Mouse (Mus musculus) spleen, embryonic (tissue): ENCODE results near the gene Zbtb32.

Experiments used
- CTCF ChIA-PET: fragments of 350-600 bp; sonication (Branson Sonifier 250); formaldehyde crosslinking; loops from one replicate; lab custom pipeline; 2022; lab: Charles Lee

Zbtb32 gene

GRCm38 (mm10) chr7:30604424-30604823, 5.7 kb upstream of the Zbtb32 start:
- CTCF ChIA-PET = interaction anchor here (0.6 kb wide), 1 partner anchor 10 kb away, joined by 7 read pairs; no protein-coding TSS in a partner anchor

GRCm38 (mm10) chr7:30602583-30602982, 3.9 kb upstream of the Zbtb32 start:
- CTCF ChIA-PET = no interaction called here

GRCm38 (mm10) chr7:30600651-30601050, 1.9 kb upstream of the Zbtb32 start:
- CTCF ChIA-PET = no interaction called here

GRCm38 (mm10) chr7:30599933-30600353, 1.2 kb upstream of the Zbtb32 start:
- CTCF ChIA-PET = no interaction called here

GRCm38 (mm10) chr7:30596811-30597210, 1.9 kb downstream of the Zbtb32 start:
- CTCF ChIA-PET = interaction anchor here (0.7 kb wide), 1 partner anchor 29 kb away, joined by 3 read pairs; the partner anchor contains the start of gene Cox6b1

GRCm38 (mm10) chr7:30596093-30596492, 2.6 kb downstream of the Zbtb32 start:
- CTCF ChIA-PET = interaction anchor here (0.7 kb wide), 1 partner anchor 30 kb away, joined by 3 read pairs; the partner anchor contains the start of gene Cox6b1

- CTCF ChIA-PET = interaction anchor here (1.0 kb wide), 1 partner anchor 20 kb away, joined by 4 read pairs; no protein-coding TSS in a partner anchor
These were observed 4.1 kb downstream of the Zbtb32 start for GRCm38 (mm10) chr7:30594510-30595024.

- CTCF ChIA-PET = interaction anchor here (1.0 kb wide), 1 partner anchor 21 kb away, joined by 4 read pairs; no protein-coding TSS in a partner anchor
These were observed 4.9 kb downstream of the Zbtb32 start for GRCm38 (mm10) chr7:30593579-30594509.

GRCm38 (mm10) chr7:30592772-30593423, 5.8 kb downstream of the Zbtb32 start:
- CTCF ChIA-PET = interaction anchor here (0.5 kb wide), 1 partner anchor 30 kb away, joined by 5 read pairs; the partner anchor contains the start of genes Gm49396, Psenen and U2af1l4

GRCm38 (mm10) chr7:30591605-30591951, 7.1 kb downstream of the Zbtb32 start:
- CTCF ChIA-PET = no interaction called here

GRCm38 (mm10) chr7:30590927-30591604, 7.6 kb downstream of the Zbtb32 start:
- CTCF ChIA-PET = no interaction called here

- CTCF ChIA-PET = interaction anchor here (0.6 kb wide), 1 partner anchor 151 kb away, joined by 3 read pairs; no protein-coding TSS in a partner anchor
These were observed 9.0 kb downstream of the Zbtb32 start for GRCm38 (mm10) chr7:30589435-30590301.

- CTCF ChIA-PET = no interaction called here
These were observed 9.9 kb downstream of the Zbtb32 start, which contains the start of gene Kmt2b for GRCm38 (mm10) chr7:30588676-30589434. Kmt2b (minus strand) TSS chr7:30588726.

GRCm38 (mm10) chr7:30587842-30588667, 10.7 kb downstream of the Zbtb32 start:
- CTCF ChIA-PET = no interaction called here

GRCm38 (mm10) chr7:30586455-30587020, 12.2 kb downstream of the Zbtb32 start:
- CTCF ChIA-PET = no interaction called here

- CTCF ChIA-PET = interaction anchor here (0.6 kb wide), 1 partner anchor 62 kb away, joined by 12 read pairs; no protein-coding TSS in a partner anchor
These were observed 13.5 kb downstream of the Zbtb32 start for GRCm38 (mm10) chr7:30585170-30585569.

GRCm38 (mm10) chr7:30584339-30584738, 14.4 kb downstream of the Zbtb32 start:
- CTCF ChIA-PET = no interaction called here

- CTCF ChIA-PET = no interaction called here
These were observed 17.2 kb downstream of the Zbtb32 start for GRCm38 (mm10) chr7:30581547-30581946.
